Mouse (Mus musculus) layer of hippocampus, adult 9-11 months (tissue): ENCODE data around the gene Plekhb2.
A peak's percentile ranks its signal among the peaks of the same experiment; 100 is the strongest.

Experiments used
- DNase-seq: peaks from one replicate; pipeline ENCODE4 v3.0.0; 2022

Gene Plekhb2

GRCm38 (mm10) chr1:34869231-34869630, 19.5 kb downstream of the Plekhb2 start:
- no peak for DNase-seq

- no peak for DNase-seq
Observed at GRCm38 (mm10) chr1:34871170-34871569, 21.4 kb downstream of the Plekhb2 start.

GRCm38 (mm10) chr1:34873551-34873950, 23.8 kb downstream of the Plekhb2 start:
- no peak for DNase-seq

- DNase-seq: no peak
Observed at GRCm38 (mm10) chr1:34879611-34880010, 29.8 kb downstream of the Plekhb2 start.

- no peak for DNase-seq
Observed at GRCm38 (mm10) chr1:34883776-34884175, 34.0 kb downstream of the Plekhb2 start.

GRCm38 (mm10) chr1:34891559-34892289, 41.9 kb downstream of the Plekhb2 start:
- peak; percentile 44 for DNase-seq

- DNase-seq: no peak
Observed at GRCm38 (mm10) chr1:34892466-34892865, 42.7 kb downstream of the Plekhb2 start.

- DNase-seq: no peak
Observed at GRCm38 (mm10) chr1:34893331-34893730, 43.6 kb downstream of the Plekhb2 start.

GRCm38 (mm10) chr1:34893831-34894230, 44.1 kb downstream of the Plekhb2 start:
- DNase-seq: peak; percentile 71

- no peak for DNase-seq
Observed at GRCm38 (mm10) chr1:34896102-34896501, 46.3 kb downstream of the Plekhb2 start.

GRCm38 (mm10) chr1:34896898-34897297, 47.1 kb downstream of the Plekhb2 start:
- DNase-seq: peak; percentile 26

GRCm38 (mm10) chr1:34928656-34929055, 78.9 kb downstream of the Plekhb2 start:
- DNase-seq: no peak
